Mouse (Mus musculus) intestine, embryonic 15.5 days (tissue): ENCODE data around the gene Thra. TPM values are rescaled to one million over a fixed set of nuclear protein-coding genes. Genes with fewer than 3 reads are reported as not detected.

Experiments
- ATAC-seq: fragments of 200-750 bp; cut with Nextera tagmentation; 2 replicates; pipeline ENCODE4 v1.8.0; 2017; ENCODE audit warnings: moderate TSS enrichment, moderate library complexity
- H3K27ac ChIP-seq: fragments of 300-500 bp; sonication (generic); 2 replicates; pipeline ENCODE4 v1.5.1; 2015; ENCODE audit warnings: mild to moderate bottlenecking, inconsistent platforms
- H3K27me3 ChIP-seq: fragments of 300-500 bp; sonication (generic); replicated peaks from 2 replicates; pipeline ENCODE4 v1.6.1; 2015; ENCODE audit warnings: inconsistent platforms
- H3K36me3 ChIP-seq: fragments of 300-500 bp; sonication (generic); 2 replicates; pipeline ENCODE4 v1.6.1; 2015; ENCODE audit warnings: inconsistent platforms
- H3K4me1 ChIP-seq: fragments of 300-500 bp; sonication (generic); replicated peaks from 2 replicates; pipeline ENCODE4 v1.6.1; 2015; ENCODE audit warnings: inconsistent platforms
- H3K4me2 ChIP-seq: fragments of 300-500 bp; sonication (generic); replicated peaks from 2 replicates; pipeline ENCODE4 v1.6.1; 2015; ENCODE audit warnings: mild to moderate bottlenecking, inconsistent platforms
- H3K4me3 ChIP-seq: fragments of 300-500 bp; sonication (generic); replicated peaks from 2 replicates; pipeline ENCODE4 v1.5.1; 2015; ENCODE audit warnings: inconsistent platforms
- H3K9ac ChIP-seq: fragments of 300-500 bp; sonication (generic); 2 replicates; pipeline ENCODE4 v1.6.1; 2015; ENCODE audit warnings: inconsistent platforms
- H3K9me3 ChIP-seq: fragments of 300-500 bp; sonication (generic); 2 replicates; pipeline ENCODE4 v1.6.1; 2016; ENCODE audit warnings: inconsistent platforms
- whole genome bisulfite sequencing: fragments of 180-500 bp; shearing (Covaris S2); methylation state at CpG from one replicate; pipeline ENCODE4 v1.1.7; 2015; 5-methylcytosine and 5-hydroxymethylcytosine counted together
- polyA plus RNA-seq: library from polyadenylated mRNA; unstranded; fragments of >200 nt; fragmentation: Nextera tagmentation; extraction: Ambion mirVana; gene quantifications from 2 replicates; pipeline ENCODE4 v1.2.1, GENCODE M21; 2015

The Thra gene
- polyA plus RNA-seq, 1 experiment from 2014 or later: 42.7 TPM

DNA sequence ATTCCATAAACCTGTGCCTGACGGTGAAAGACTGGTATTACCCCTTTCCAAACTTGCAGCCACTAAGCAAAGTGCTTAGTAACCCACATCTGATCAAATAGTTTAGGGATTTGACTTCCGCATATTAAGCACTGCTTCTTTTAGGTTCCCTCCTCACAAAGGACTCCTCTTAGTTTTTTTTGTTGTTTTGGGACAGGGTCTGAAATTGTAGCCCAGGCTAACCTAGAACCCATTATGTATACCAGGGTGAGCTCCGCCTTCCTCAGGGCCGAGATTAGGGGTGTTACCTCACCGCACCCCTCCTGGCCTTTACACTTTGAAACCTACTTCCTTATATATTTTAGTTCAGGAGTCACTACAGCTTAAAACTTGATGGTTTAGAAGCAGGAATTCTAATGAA is 49.4 kb downstream of the Thra start:
- Histone ChIP-seq H3K4me1 (peaks cover 47% of the 10 kb centered on the region), H3K27me3 (no peaks in the 10 kb centered on the region), H3K9ac (0 out of 2 replicates have a peak overlapping the region, but pooled peaks have one; percentile 51), H3K4me3 (peak overlapping the region; percentile 42), H3K4me2 (peak overlapping the region; percentile 79), H3K9me3 (no peaks in the 10 kb centered on the region), H3K36me3 (no peaks in the 10 kb centered on the region), H3K27ac (peak overlapping the region; percentile 81)
- WGBS: 30% methylated on average over 5 of the region's 5 CpGs
- no peak for ATAC-seq

DNA sequence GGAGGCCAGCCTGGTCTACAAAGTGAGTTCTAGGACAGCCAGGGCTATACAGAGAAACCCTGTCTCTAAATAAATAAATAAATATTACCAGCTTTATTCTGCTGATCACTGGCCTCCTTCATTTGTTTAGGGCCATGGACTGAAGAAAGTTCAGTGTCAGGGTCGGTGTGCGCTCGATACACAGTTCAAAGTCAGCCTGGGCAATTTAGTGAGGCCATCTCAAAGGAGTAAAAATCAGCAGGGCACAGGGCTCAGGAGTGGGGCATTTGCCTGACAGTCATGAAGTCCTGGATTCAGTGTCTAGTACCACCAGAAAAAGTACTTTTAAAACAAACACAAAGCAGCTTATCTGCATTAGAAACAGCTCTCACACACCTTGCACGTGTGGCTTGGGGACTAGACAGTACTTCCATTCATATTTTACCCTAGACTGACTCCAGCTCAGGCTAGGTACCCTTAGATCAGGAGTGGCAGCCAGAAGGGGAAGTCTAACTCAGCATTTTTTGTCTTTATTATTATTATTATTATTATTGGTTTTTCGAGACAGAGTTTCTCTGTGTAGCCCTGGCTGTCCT is 50.3 kb downstream of the Thra start:
- 70% methylated on average over 5 of the region's 5 CpGs for WGBS
- no peaks in the 10 kb centered on the region for H3K36me3 ChIP-seq
- H3K4me3 ChIP-seq: no peak overlapping the region
- no peak overlapping the region for H3K27ac ChIP-seq
- H3K27me3 ChIP-seq: no peaks in the 10 kb centered on the region
- no peaks in the 10 kb centered on the region for H3K9me3 ChIP-seq
- H3K4me2 ChIP-seq: no peak overlapping the region
- peaks cover 38% of the 10 kb centered on the region for H3K4me1 ChIP-seq
- no peak for ATAC-seq
- no peak overlapping the region for H3K9ac ChIP-seq

DNA sequence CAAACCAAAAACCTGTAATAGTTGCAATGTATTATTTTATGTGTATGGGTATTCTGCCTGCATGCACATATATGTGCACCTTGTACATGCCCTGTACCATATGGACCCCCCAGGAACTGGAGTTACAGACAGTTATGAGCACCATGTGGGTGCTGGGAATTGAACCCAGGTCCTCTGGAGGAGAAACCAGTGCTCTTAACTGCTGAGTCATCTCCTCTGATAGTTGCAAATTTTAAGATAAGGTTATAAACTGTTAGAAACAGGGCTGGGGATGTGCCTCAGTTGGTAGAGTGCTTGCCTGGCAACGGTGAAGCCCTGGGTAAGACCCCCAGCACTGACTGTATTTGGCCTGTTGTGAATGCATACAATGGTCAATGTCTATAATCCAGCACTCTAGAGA is 51.0 kb downstream of the Thra start:
- 67% methylated on average over 1 of the region's 1 CpGs for WGBS
- Histone ChIP-seq H3K4me2 (no peak overlapping the region), H3K4me3 (no peak overlapping the region), H3K27ac (no peak overlapping the region), H3K27me3 (no peaks in the 10 kb centered on the region), H3K36me3 (no peaks in the 10 kb centered on the region), H3K9ac (no peak overlapping the region), H3K9me3 (no peaks in the 10 kb centered on the region), H3K4me1 (peaks cover 30% of the 10 kb centered on the region)
- ATAC-seq: no peak

DNA sequence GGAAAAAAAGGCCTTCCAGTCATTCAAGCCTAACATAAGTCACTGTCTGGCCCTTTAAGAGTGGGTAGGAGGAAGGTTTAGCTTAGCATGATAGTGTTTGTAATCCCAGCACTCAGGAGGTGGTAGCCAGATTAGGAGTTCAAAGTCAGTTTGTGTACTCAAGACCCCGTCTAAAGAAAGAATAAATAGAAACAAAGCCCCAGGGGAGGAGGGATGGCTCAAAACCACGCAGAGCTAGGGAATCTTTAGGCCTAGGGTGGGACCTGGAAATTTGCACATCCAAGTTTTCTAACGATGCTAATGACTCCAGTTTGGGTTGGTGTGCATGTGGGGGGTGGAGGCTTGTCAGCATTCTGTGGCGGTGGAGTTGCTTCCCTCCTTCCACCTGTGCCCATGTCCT is 51.6 kb downstream of the Thra start:
- no peak overlapping the region for H3K27ac ChIP-seq

DNA sequence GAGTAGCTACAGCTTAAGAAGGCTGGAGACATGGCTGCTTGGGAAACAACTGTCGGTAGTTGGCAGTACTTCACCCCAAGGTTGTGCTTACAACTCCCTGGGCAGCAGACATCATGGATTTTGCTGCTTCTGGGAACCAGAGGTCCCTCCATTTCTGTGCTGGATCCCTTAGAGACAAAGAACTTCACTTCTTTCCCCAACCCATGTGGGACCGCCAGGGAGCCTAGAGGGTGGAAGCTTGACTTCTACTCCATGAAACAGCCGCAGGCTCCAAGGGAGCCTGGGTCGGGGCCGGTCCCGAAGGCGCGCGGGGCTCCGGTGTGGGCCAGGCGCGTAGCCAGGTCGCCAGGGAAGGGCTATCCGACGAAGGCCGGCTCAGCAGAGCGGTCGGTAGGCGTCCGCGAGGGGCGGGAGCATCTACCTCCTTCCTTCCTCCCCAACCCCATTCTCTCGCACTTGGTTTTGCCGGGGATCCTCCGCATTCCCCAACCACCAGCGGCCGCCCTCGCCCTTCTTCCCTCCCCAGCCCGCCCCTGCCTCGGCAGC is 54.1 kb downstream of the Thra start:
- peak overlapping the region; percentile 88 for H3K4me3 ChIP-seq
- ATAC-seq: peak; percentile 71
- no peaks in the 10 kb centered on the region for H3K27me3 ChIP-seq
- H3K27ac ChIP-seq: peak overlapping the region; percentile 100
- under 1% methylated on average over 27 of the region's 30 CpGs for WGBS
- peaks cover 28% of the 10 kb centered on the region for H3K4me1 ChIP-seq
- H3K9me3 ChIP-seq: no peaks in the 10 kb centered on the region
- H3K36me3 ChIP-seq: peaks cover 8% of the 10 kb centered on the region; the same call in 1 of the 2 replicates
- H3K4me2 ChIP-seq: peak overlapping the region; percentile 88
- H3K9ac ChIP-seq: peak overlapping the region; percentile 99

More for the DNA sequence above, 51.6 kb downstream of the Thra start:
- no peaks in the 10 kb centered on the region for H3K36me3 ChIP-seq
- no peaks in the 10 kb centered on the region for H3K9me3 ChIP-seq
- H3K4me3 ChIP-seq: no peak overlapping the region
- no peaks in the 10 kb centered on the region for H3K27me3 ChIP-seq
- no peak for ATAC-seq
- H3K4me2 ChIP-seq: no peak overlapping the region
- H3K9ac ChIP-seq: no peak overlapping the region
- 21% methylated on average over 4 of the region's 4 CpGs for WGBS
- peaks cover 26% of the 10 kb centered on the region for H3K4me1 ChIP-seq

DNA sequence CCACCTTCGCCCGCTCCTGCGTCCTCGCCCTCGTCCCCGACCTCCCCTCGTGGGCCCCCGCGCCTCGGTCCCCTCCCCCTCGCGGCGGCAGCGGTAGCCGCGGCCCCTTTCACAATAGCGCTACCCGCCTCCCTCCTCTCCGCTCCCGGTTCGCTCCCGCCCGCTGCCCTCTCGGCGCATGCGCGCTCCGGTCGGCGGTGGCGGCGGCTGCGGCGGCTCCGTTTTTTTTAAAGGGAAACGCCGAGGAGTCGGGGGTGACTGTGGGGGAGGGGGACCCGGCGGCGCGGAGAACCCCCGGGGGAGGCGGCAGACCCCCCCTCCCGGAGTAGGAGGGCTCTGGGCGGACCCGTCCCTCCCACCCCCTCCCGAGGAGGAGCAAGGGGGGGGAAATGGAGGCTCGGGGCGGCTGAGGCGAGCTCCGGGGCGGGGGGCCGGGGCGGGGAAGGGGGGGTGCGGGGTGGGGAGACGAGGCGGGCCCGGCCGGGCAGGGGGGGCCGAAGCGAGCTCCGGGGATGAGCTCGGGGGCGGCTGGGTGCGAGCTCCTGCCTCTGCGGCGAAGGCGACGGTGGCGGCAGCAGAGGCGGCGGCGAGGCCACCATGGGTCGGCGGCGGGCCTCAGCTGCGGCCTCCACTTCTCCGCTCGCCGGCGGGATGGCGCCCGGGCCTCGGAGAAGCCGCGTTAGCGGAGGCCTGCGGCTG is 54.7 kb downstream of the Thra start, which contains the start of gene Msl1:
Gene Msl1 (plus strand): TSS at position 502 of the 699 bp plus-strand sequence.
- H3K4me2 ChIP-seq: peak within 1 kb of the TSS; percentile 88
- H3K36me3 ChIP-seq: peaks cover 13% of the 10 kb centered on the region
- under 1% methylated on average over 75 of the region's 89 CpGs for WGBS
- no peaks in the 10 kb centered on the region for H3K9me3 ChIP-seq
- peaks cover 23% of the 10 kb centered on the region for H3K4me1 ChIP-seq
- no peaks in the 10 kb centered on the region for H3K27me3 ChIP-seq
- H3K4me3 ChIP-seq: peak within 1 kb of the TSS; percentile 88
- H3K27ac ChIP-seq: peak within 1 kb of the TSS; percentile 100
- ATAC-seq: peak; percentile 80
- H3K9ac ChIP-seq: peak within 1 kb of the TSS; percentile 99

DNA sequence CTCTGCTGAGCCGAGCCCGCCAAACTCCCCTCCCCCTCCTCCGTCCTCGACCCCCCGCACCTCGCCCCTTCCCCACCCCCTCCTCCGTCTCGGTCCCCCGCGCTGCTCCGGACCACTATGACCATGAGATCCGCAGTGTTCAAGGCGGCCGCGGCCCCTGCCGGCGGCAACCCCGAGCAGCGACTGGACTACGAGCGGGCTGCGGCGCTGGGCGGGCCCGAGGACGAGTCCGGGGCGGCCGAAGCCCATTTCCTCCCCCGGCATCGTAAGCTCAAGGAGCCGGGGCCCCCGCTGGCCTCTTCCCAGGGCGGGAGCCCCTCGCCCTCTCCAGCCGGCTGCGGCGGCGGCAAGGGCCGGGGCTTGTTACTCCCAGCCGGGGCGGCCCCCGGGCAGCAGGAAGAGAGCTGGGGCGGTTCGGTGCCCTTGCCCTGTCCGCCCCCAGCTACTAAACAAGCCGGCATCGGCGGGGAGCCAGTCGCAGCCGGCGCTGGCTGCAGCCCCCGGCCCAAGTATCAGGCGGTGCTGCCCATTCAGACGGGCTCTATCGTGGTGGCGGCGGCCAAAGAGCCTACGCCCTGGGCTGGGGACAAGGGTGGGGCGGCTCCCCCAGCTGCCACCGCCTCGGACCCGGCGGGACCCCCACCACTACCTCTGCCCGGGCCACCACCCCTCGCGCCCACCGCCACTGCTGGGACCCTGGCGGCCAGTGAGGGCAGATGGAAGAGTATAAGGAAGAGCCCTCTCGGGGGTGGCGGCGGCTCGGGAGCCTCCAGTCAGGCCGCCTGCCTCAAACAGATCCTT is 55.5 kb downstream of the Thra start:
- ATAC-seq: peak; percentile 57
- Histone ChIP-seq H3K27ac (peak overlapping the region; percentile 100), H3K9ac (peak overlapping the region; percentile 99), H3K27me3 (no peaks in the 10 kb centered on the region), H3K36me3 (peaks cover 19% of the 10 kb centered on the region), H3K4me2 (peak overlapping the region; percentile 88), H3K9me3 (no peaks in the 10 kb centered on the region), H3K4me1 (peaks cover 23% of the 10 kb centered on the region), H3K4me3 (peak overlapping the region; percentile 88)
- WGBS: under 1% methylated on average over 72 of the region's 74 CpGs

DNA sequence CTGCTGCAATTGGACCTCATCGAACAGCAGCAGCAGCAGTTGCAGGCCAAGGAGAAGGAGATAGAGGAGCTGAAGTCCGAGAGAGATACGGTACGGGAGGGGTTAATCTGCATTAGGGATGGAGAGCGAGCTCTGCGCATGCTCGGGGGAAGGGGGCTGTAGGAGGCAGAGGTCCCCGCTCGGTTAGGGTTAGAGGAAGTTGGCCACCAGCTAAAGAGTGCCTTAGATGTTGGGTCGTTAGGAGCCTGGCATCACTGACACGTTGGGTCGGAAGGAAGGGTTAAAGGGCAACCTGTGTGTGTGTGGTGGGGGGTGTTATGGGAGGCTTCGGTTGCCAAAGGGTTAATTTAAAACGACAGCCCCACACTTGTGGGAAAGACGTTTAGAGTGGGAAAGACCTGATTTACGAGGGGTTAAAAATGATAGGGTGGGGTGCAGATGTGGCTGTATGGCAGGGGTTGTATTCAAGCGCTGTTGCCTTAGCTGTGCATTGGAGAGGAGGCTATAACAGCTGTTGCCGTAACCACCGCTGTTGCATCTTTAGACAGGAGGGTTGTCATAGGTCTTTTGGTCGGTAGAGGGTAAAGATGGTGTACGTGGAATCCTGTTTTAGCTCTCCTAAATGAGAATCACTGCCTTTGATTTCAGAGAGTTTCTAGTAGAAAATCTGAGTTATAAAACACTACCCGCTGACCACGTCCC is 56.2 kb downstream of the Thra start:
- WGBS: under 1% methylated on average over 23 of the region's 23 CpGs
- H3K27me3 ChIP-seq: no peaks in the 10 kb centered on the region
- H3K4me3 ChIP-seq: peak overlapping the region; percentile 88
- peak overlapping the region; percentile 100 for H3K27ac ChIP-seq
- peak overlapping the region; percentile 88 for H3K4me2 ChIP-seq
- peaks cover 22% of the 10 kb centered on the region for H3K36me3 ChIP-seq
- peaks cover 23% of the 10 kb centered on the region for H3K4me1 ChIP-seq
- peak overlapping the region; percentile 99 for H3K9ac ChIP-seq
- no peaks in the 10 kb centered on the region for H3K9me3 ChIP-seq
- ATAC-seq: peak; percentile 23; the same call in 1 of the 2 replicates

DNA sequence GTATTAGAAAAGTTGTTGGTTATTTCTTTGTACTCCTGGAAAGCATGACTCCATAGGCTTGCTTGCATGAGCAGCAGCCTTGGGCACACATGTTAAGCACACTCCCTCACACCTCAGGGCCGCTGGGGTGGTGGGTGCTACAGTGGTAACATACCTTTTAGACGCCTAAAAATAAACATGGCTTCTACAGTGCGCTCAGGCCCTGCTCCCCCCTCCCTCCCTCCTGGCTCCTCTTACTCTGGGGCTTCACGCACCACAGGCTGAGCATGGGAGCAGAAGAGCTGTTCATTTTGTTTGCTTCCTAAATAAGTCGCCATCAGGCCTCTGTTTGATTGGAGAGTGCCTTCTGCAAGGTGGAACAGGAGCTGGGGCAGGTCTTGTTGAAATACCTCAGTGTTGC is 56.9 kb downstream of the Thra start:
- Histone ChIP-seq H3K4me3 (peak overlapping the region; percentile 88), H3K9me3 (no peaks in the 10 kb centered on the region), H3K9ac (peak overlapping the region; percentile 99), H3K27me3 (no peaks in the 10 kb centered on the region), H3K4me2 (peak overlapping the region; percentile 88), H3K27ac (no peak overlapping the region), H3K36me3 (peaks cover 24% of the 10 kb centered on the region), H3K4me1 (peaks cover 23% of the 10 kb centered on the region)
- ATAC-seq: no peak
- 3% methylated on average over 5 of the region's 5 CpGs for WGBS

DNA sequence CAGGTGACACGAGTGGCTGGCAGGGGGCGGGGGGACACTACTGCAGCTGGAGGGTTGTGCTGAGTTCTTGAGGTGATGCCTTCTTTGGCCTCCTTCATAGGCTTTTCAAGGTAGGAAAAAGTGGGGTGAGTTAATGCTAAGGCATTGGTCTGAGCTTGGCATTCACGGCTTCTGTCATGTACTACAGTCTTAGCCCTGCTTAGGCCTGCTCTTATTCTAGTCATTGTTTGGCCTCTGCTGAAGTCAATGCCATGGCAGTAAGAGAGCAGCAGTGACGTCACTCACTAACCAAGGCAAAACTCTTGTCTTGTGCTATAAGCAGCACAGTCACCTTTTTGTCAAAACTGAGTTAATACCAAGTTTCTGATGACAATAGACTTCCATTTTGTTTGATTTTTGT is 57.5 kb downstream of the Thra start:
- peak overlapping the region; percentile 88 for H3K4me3 ChIP-seq
- H3K4me2 ChIP-seq: peak overlapping the region; percentile 88
- no peak overlapping the region for H3K27ac ChIP-seq
- WGBS: 49% methylated on average over 4 of the region's 4 CpGs
- H3K27me3 ChIP-seq: no peaks in the 10 kb centered on the region
- H3K4me1 ChIP-seq: peaks cover 23% of the 10 kb centered on the region
- peak overlapping the region; percentile 99 for H3K9ac ChIP-seq
- no peaks in the 10 kb centered on the region for H3K9me3 ChIP-seq
- ATAC-seq: no peak
- H3K36me3 ChIP-seq: peaks cover 26% of the 10 kb centered on the region

DNA sequence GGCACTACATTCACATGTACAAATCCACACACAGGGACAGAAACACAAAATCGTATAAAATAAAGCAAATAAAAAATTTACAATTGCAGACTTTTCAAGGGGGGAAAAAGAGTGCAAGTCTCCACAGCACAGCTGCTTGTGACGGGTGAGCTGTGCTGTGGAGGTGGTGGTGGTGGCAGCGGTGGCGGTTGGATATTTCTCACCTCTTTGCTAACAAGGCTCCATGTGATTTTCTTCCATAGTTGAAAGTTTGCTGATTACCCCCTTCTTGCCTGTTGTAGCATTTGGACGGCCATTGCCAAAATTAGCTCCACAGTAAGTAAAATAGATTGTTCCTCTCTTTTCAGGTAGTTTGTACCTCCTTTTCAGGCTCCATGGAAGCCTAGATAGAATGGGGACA is 64.2 kb downstream of the Thra start, which contains the start of gene Casc3:
Gene Casc3 (plus strand): TSS at position 301 of the 400 bp plus-strand sequence.
- ATAC-seq: no peak
- H3K9ac ChIP-seq: no peak within 1 kb of the TSS

More for the DNA sequence above, 64.2 kb downstream of the Thra start, which contains the start of gene Casc3:
- Histone ChIP-seq H3K4me3 (no peak within 1 kb of the TSS), H3K9me3 (no peaks in the 10 kb centered on the region), H3K27me3 (no peaks in the 10 kb centered on the region), H3K36me3 (peaks cover 42% of the 10 kb centered on the region), H3K4me1 (0 out of 2 replicates have a peak, but pooled peaks cover 3% of the 10 kb centered on the region), H3K4me2 (no peak within 1 kb of the TSS), H3K27ac (no peak within 1 kb of the TSS)
- WGBS: 91% methylated on average over 5 of the region's 5 CpGs
